Mouse (Mus musculus) hindbrain, embryonic 10.5 days (tissue): Measurements from ENCODE around the gene Tspan4. TPM values are rescaled to one million over a fixed set of nuclear protein-coding genes. Genes with fewer than 3 reads are reported as not detected.

Experiments
- DNase-seq: peaks from one replicate; pipeline ENCODE4 v3.0.0-alpha.2; 2017; ENCODE audit warnings: low spot score
- H3K27ac ChIP-seq: fragments of 300-500 bp; sonication (generic); 2 replicates; pipeline ENCODE4 v1.5.1; 2016; ENCODE audit warnings: mild to moderate bottlenecking, moderate library complexity
- H3K27me3 ChIP-seq: fragments of 300-500 bp; sonication (generic); 2 replicates; pipeline ENCODE4 v1.6.1; 2016; ENCODE audit warnings: mild to moderate bottlenecking; ENCODE audit not compliant: poor library complexity, insufficient read depth, severe bottlenecking
- H3K36me3 ChIP-seq: fragments of 300-500 bp; sonication (generic); 2 replicates; pipeline ENCODE4 v1.6.1; 2016; ENCODE audit warnings: mild to moderate bottlenecking, moderate library complexity
- H3K4me1 ChIP-seq: fragments of 300-500 bp; sonication (generic); replicated peaks from 2 replicates; pipeline ENCODE4 v1.6.1; 2016; ENCODE audit warnings: mild to moderate bottlenecking
- H3K4me3 ChIP-seq: fragments of 300-500 bp; sonication (generic); 2 replicates; pipeline ENCODE4 v1.5.1; 2016; ENCODE audit warnings: mild to moderate bottlenecking, moderate library complexity
- H3K9me3 ChIP-seq: fragments of 300-500 bp; sonication (generic); 2 replicates; pipeline ENCODE4 v1.6.1; 2016; ENCODE audit warnings: mild to moderate bottlenecking, moderate library complexity
- WGBS: fragments of 180-500 bp; shearing (Covaris S2); methylation state at CpG from one replicate; pipeline ENCODE4 v1.1.7; 2016; 5-methylcytosine and 5-hydroxymethylcytosine counted together
- polyA plus RNA-seq: library from polyadenylated mRNA; unstranded; fragments of >200 nt; fragmentation: Nextera tagmentation; extraction: Ambion mirVana; gene quantifications from 2 replicates; pipeline ENCODE4 v1.2.1, GENCODE M21; 2016

Gene Tspan4
- polyA plus RNA-seq, 1 experiment from 2014 or later, result 38.6 TPM

DNA sequence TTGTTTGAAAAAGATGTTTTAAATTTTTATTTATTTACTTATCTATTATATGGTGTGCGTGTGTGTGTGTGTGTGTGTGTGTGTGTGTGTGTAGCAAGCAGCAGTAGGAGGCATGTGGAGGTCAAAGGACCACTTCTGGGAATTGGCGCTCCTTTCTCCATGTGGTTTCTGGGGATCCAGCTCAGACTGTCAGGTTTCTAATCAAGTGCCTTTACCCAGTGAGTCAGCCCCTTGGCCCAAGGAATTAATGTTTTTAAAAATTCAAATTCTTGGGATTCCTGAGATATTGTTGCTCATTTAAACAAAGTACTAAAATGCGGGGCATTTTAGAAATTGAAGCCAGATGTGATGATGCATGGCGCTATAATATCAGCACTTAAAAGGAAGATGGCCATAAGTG is 66.6 kb downstream of the Tspan4 start:
- no peak overlapping the region for H3K4me3 ChIP-seq
- no peaks in the 10 kb centered on the region for H3K9me3 ChIP-seq
- DNase-seq, result no peak
- no peak overlapping the region for H3K27ac ChIP-seq
- no peaks in the 10 kb centered on the region for H3K27me3 ChIP-seq
- H3K4me1 ChIP-seq, result peaks cover 26% of the 10 kb centered on the region
- no peaks in the 10 kb centered on the region for H3K36me3 ChIP-seq
- 73% methylated on average over 4 of the region's 4 CpGs for WGBS

DNA sequence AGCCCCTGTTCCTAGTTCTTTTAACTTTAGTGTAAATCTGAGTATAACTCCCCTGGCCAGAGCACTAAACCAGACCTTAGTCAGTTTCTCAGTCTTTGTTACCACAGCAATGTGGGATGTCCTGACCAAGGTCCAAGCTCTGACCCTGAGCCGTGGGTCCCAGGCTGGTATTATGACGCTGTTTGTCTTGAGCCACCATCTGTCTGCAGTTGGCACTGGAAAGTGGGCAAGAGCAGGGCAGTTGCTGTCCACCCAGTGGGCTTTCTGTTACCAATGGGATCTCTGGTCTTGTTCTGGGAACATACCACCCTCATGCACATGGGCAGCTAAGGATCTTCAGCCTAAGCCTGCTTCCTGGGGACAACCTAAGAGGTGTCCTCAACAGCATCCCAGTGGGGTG is 67.5 kb downstream of the Tspan4 start:
- DNase-seq, result no peak
- no peaks in the 10 kb centered on the region for H3K36me3 ChIP-seq
- no peaks in the 10 kb centered on the region for H3K27me3 ChIP-seq
- no peak overlapping the region for H3K4me3 ChIP-seq
- H3K4me1 ChIP-seq, result peaks cover 26% of the 10 kb centered on the region
- no peak overlapping the region for H3K27ac ChIP-seq
- 89% methylated on average over 2 of the region's 2 CpGs for WGBS
- H3K9me3 ChIP-seq, result no peaks in the 10 kb centered on the region

Other genes starting within 250 kb of the Tspan4 start
- gene Phrf1, start 246.5 kb upstream of the Tspan4 start, polyA plus RNA-seq, result 106 and 108 TPM in 2 replicates
- gene Irf7, start 208.8 kb upstream of the Tspan4 start, polyA plus RNA-seq, result 1.0 and 1.2 TPM in 2 replicates
- 0.32 TPM in 1 of 2 replicates, not detected in the other for gene Cdhr5, start 198.5 kb upstream of the Tspan4 start, polyA plus RNA-seq
- 8.2 and 12.3 TPM in 2 replicates for gene Sct, start 196.1 kb upstream of the Tspan4 start, polyA plus RNA-seq
- gene Drd4, start 183.2 kb upstream of the Tspan4 start, polyA plus RNA-seq, result 0.34 and 0.35 TPM in 2 replicates
- gene Deaf1, start 147.6 kb upstream of the Tspan4 start, polyA plus RNA-seq, result 56.8 and 71.6 TPM in 2 replicates
- gene Tmem80, start 147.5 kb upstream of the Tspan4 start, polyA plus RNA-seq, result 53.7 and 57.8 TPM in 2 replicates
- 6.7 and 6.8 TPM in 2 replicates for gene Eps8l2, start 136.4 kb upstream of the Tspan4 start, polyA plus RNA-seq
- 336 and 378 TPM in 2 replicates for gene Taldo1, start 83.0 kb upstream of the Tspan4 start, polyA plus RNA-seq
- gene Gatd1, start 61.1 kb upstream of the Tspan4 start, polyA plus RNA-seq, result 45.2 and 49.4 TPM in 2 replicates
- 11.5 and 21.9 TPM in 2 replicates for gene Cend1, start 45.7 kb upstream of the Tspan4 start, polyA plus RNA-seq
- 45.9 and 55.6 TPM in 2 replicates for gene Slc25a22, start 37.3 kb upstream of the Tspan4 start, polyA plus RNA-seq
- gene Pidd1, start 31.2 kb upstream of the Tspan4 start, polyA plus RNA-seq, result 21.0 and 23.2 TPM in 2 replicates
- gene Rplp2, start 27.9 kb upstream of the Tspan4 start, polyA plus RNA-seq, result 1,010 and 1,127 TPM in 2 replicates
- gene Pnpla2, start 20.0 kb upstream of the Tspan4 start, polyA plus RNA-seq, result 19.3 and 20.3 TPM in 2 replicates
- 8.1 and 9.1 TPM in 2 replicates for gene Cracr2b, start 14.1 kb upstream of the Tspan4 start, polyA plus RNA-seq
- 26.0 and 29.7 TPM in 2 replicates for gene Cd151, start 7.8 kb upstream of the Tspan4 start, polyA plus RNA-seq
- gene Polr2l, start 108 bp upstream of the Tspan4 start, polyA plus RNA-seq, result 89.5 and 90.0 TPM in 2 replicates
- 24.9 and 30.2 TPM in 2 replicates for gene Chid1, start 64.6 kb downstream of the Tspan4 start, polyA plus RNA-seq
- gene Ap2a2, start 86.9 kb downstream of the Tspan4 start, polyA plus RNA-seq, result 105 and 108 TPM in 2 replicates
- gene Muc6, start 180.1 kb downstream of the Tspan4 start, polyA plus RNA-seq, result 0.12 and 0.26 TPM in 2 replicates
- gene Muc2, start 215.1 kb downstream of the Tspan4 start, polyA plus RNA-seq, result 0.41 and 0.47 TPM in 2 replicates